Mouse (Mus musculus) gastrocnemius, postnatal 4 days (tissue): ENCODE data around the gene Hat1. TPM values are rescaled to one million over a fixed set of nuclear protein-coding genes. Genes with fewer than 3 reads are reported as not detected.
"Not testable (repeated sequence)": the region's sequence is repeated elsewhere in the genome, so short reads cannot be mapped to it uniquely, and the experiment has no call there.

Source experiments
- DNase-seq, 2 experiments: peaks; one replicate each; pipeline ENCODE4 v3.0.0; 2021 to 2022; ENCODE audit warnings: low spot score in 2 of 2, mixed read lengths in 2 of 2
- long read RNA-seq, 2 experiments: library from polyadenylated mRNA; stranded (forward); transcript quantifications; one replicate each; pipeline ENCODE4 v2.0.0; 2021
- total RNA-seq, 2 experiments: library from RNA; stranded (reverse); gene quantifications; 2 replicates each; pipeline ENCODE4 v1.2.3; 2021

Gene Hat1
- total RNA-seq: 10 to 100 TPM; 27.2 to 32.3 TPM
- long read RNA-seq, experiment 1, transcript Hat1-201 (11 exons, 1,576 nt): major isoform, 30 of 33 reads
- long read RNA-seq, experiment 1, partial matches to known transcripts: 1 of 33 reads
- long read RNA-seq, experiment 1, other reads (novel, unspliced or antisense): 2 of 33 reads
- long read RNA-seq, experiment 2, transcript Hat1-201 (11 exons, 1,576 nt): major isoform, 32 of 36 reads
- long read RNA-seq, experiment 2, partial matches to known transcripts: 3 of 36 reads
- long read RNA-seq, experiment 2, other reads (novel, unspliced or antisense): 1 of 36 reads

- DNase-seq: peak; percentile 90 to 96
Observed at GRCm38 (mm10) chr2:71388951-71389763, at the start of gene Hat1. TSS of gene Hat1 (plus strand) at chr2:71388958.

GRCm38 (mm10) chr2:71340126-71340525 is 48.6 kb upstream of the Hat1 start:
- no peak for DNase-seq

GRCm38 (mm10) chr2:71343884-71344640 is 44.7 kb upstream of the Hat1 start:
- DNase-seq: no peak

GRCm38 (mm10) chr2:71347160-71347559 is 41.6 kb upstream of the Hat1 start:
- no peak for DNase-seq

- DNase-seq: no peak
Observed at GRCm38 (mm10) chr2:71347732-71348490, 40.8 kb upstream of the Hat1 start.

GRCm38 (mm10) chr2:71349511-71349910 is 39.2 kb upstream of the Hat1 start:
- no peak for DNase-seq

GRCm38 (mm10) chr2:71350181-71350580 is 38.6 kb upstream of the Hat1 start:
- DNase-seq: no peak

- no peak for DNase-seq
Observed at GRCm38 (mm10) chr2:71350904-71351726, 37.6 kb upstream of the Hat1 start.

- no peak for DNase-seq
Observed at GRCm38 (mm10) chr2:71351727-71351987, 37.1 kb upstream of the Hat1 start.

- no peak for DNase-seq
Observed at GRCm38 (mm10) chr2:71353306-71354054, 35.3 kb upstream of the Hat1 start.

GRCm38 (mm10) chr2:71354055-71354425 is 34.7 kb upstream of the Hat1 start:
- DNase-seq: no peak

- DNase-seq: no peak
Observed at GRCm38 (mm10) chr2:71358347-71358746, 30.4 kb upstream of the Hat1 start.

GRCm38 (mm10) chr2:71360192-71360591 is 28.6 kb upstream of the Hat1 start:
- no peak for DNase-seq

GRCm38 (mm10) chr2:71366618-71367124 is 22.1 kb upstream of the Hat1 start:
- DNase-seq: no peak

- peak; percentile 63 to 81 for DNase-seq
Observed at GRCm38 (mm10) chr2:71367125-71367880, 21.5 kb upstream of the Hat1 start, which contains the start of gene Slc25a12. TSS of gene Slc25a12 (minus strand) at chr2:71367749.

- DNase-seq: no peak
Observed at GRCm38 (mm10) chr2:71368086-71368485, 20.7 kb upstream of the Hat1 start.

GRCm38 (mm10) chr2:71371790-71372189 is 17.0 kb upstream of the Hat1 start:
- DNase-seq: no peak

GRCm38 (mm10) chr2:71372261-71372660 is 16.5 kb upstream of the Hat1 start:
- not testable (repeated sequence) for DNase-seq
